Mouse (Mus musculus) inflammation-experienced regulatory T-cells, adult 6 months (primary cell): ENCODE measurements at regions not wholly inside any gene's neighbourhood (a gene's known extent, or its start where the extent isn't known, plus 50 kb on each side); places are given as distances from the start of the nearest gene placed in this dataset.

Experiments used
- ATAC-seq: one replicate; pipeline ENCODE4 v1.8.0; 2017

GRCm38 (mm10) chr15:7459992-7460820, 62.0 kb upstream of the Egflam start:
- ATAC-seq = peak; percentile 38

- ATAC-seq = no peak
Measured at GRCm38 (mm10) chr15:7462549-7462948, 64.4 kb upstream of the Egflam start.

GRCm38 (mm10) chr15:7463444-7464350, 65.5 kb upstream of the Egflam start:
- no peak for ATAC-seq

GRCm38 (mm10) chr15:7480211-7480610, 82.0 kb upstream of the Egflam start:
- no peak for ATAC-seq

GRCm38 (mm10) chr15:7480792-7481210, 82.6 kb upstream of the Egflam start:
- no peak for ATAC-seq

GRCm38 (mm10) chr15:7483686-7484085, 85.5 kb upstream of the Egflam start:
- no peak for ATAC-seq

- no peak for ATAC-seq
Measured at GRCm38 (mm10) chr15:7491091-7491490, 92.9 kb upstream of the Egflam start.

GRCm38 (mm10) chr15:7493126-7493669, 95.0 kb upstream of the Egflam start:
- ATAC-seq = no peak

GRCm38 (mm10) chr15:7497852-7498251, 99.7 kb upstream of the Egflam start:
- ATAC-seq = no peak

- no peak for ATAC-seq
Measured at GRCm38 (mm10) chr15:7508535-7508934, 110.3 kb upstream of the Egflam start.

GRCm38 (mm10) chr15:7514743-7515273, 116.6 kb upstream of the Egflam start:
- no peak for ATAC-seq

- no peak for ATAC-seq
Measured at GRCm38 (mm10) chr15:7521611-7522010, 123.4 kb upstream of the Egflam start.

GRCm38 (mm10) chr15:7522902-7523786, 124.9 kb upstream of the Egflam start:
- ATAC-seq = no peak

GRCm38 (mm10) chr15:7530959-7531588, 132.9 kb upstream of the Egflam start:
- no peak for ATAC-seq

GRCm38 (mm10) chr15:7537858-7538257, 139.7 kb upstream of the Egflam start:
- no peak for ATAC-seq

GRCm38 (mm10) chr15:7553190-7553895, 155.1 kb upstream of the Egflam start:
- no peak for ATAC-seq

- no peak for ATAC-seq
Measured at GRCm38 (mm10) chr15:7554433-7554832, 156.2 kb upstream of the Egflam start.

- no peak for ATAC-seq
Measured at GRCm38 (mm10) chr15:7563279-7563678, 165.1 kb upstream of the Egflam start.

- no peak for ATAC-seq
Measured at GRCm38 (mm10) chr15:7563726-7564125, 165.5 kb upstream of the Egflam start.

- ATAC-seq = no peak
Measured at GRCm38 (mm10) chr15:7572221-7572620, 174.0 kb upstream of the Egflam start.

GRCm38 (mm10) chr15:7574264-7574663, 176.1 kb upstream of the Egflam start:
- ATAC-seq = no peak
